Comparison of ENCODE assay signal across 8 mouse cellular contexts in genomic region chr6:106645496-106646211, GRCm38 (mm10).
DNase-seq lines count a peak whose midpoint lies in the region; ATAC-seq and TF ChIP-seq lines count a peak whose summit lies in the region.

No protein-coding gene starts in this region.

- 35% methylated on average over 5 of the region's 5 CpGs for whole genome bisulfite sequencing in hindbrain, embryonic 12.5 days
- 42% methylated on average over 5 of the region's 5 CpGs for WGBS in midbrain, embryonic 14.5 days

- H3K9me3 ChIP-seq in hindbrain, embryonic 12.5 days (replicated peaks) = no peaks in the 10 kb centered on the region
- H3K9me3 ChIP-seq in midbrain, embryonic 14.5 days (ENCODE audit: control insufficient read depth, low read length) = no peaks in the 10 kb centered on the region

- H3K27ac ChIP-seq in hindbrain, embryonic 12.5 days = no peak overlapping the region
- H3K27ac ChIP-seq in midbrain, embryonic 14.5 days (replicated peaks; ENCODE audit: low read depth, low read length) = no peak overlapping the region

- CTCF ChIA-PET in Patski (lab: Charles Lee) = interaction anchor here (0.7 to 1.8 kb wide), 6 partner anchors 9 to 948 kb away, joined by 3 to 5 read pairs (median 4); no protein-coding TSS in a partner anchor

- no peaks in the 10 kb centered on the region for H3K36me3 ChIP-seq in hindbrain, embryonic 12.5 days
- H3K36me3 ChIP-seq in midbrain, embryonic 14.5 days (ENCODE audit: control insufficient read depth, insufficient read depth, low read length) = no peaks in the 10 kb centered on the region

- TF ChIP-seq CTCF in Patski (IDR thresholded peaks at IDR 0.05) = peak; percentile 76

- H3K9ac ChIP-seq in hindbrain, embryonic 12.5 days = no peak overlapping the region
- H3K9ac ChIP-seq in midbrain, embryonic 14.5 days (replicated peaks; ENCODE audit: low read length) = no peak overlapping the region

- in situ Hi-C loops in Patski (cut with MboI; ENCODE audit: low pct_unique_long_range_greater_than_20kb) = loop anchor here (25.0 kb wide), 1 partner anchor 958 kb away; the partner anchor contains the start of gene Cntn4

- POLR2A ChIA-PET in Patski (lab: Charles Lee) = no interaction called here

- ATAC-seq in Patski = peak; percentile 80
- ATAC-seq in hindbrain, embryonic 12.5 days (ENCODE audit: low FRiP score) = peak; percentile 79
- peak; percentile 82; the same call in 1 of the 2 replicates for ATAC-seq in midbrain, embryonic 14.5 days (ENCODE audit: low FRiP score, low TSS enrichment)

- peak; percentile 52 for DNase-seq in 3T3-L1 (ENCODE audit: low read depth, low spot score)
- peak; percentile 50 for DNase-seq in Patski (ENCODE audit: low read depth, low spot score)
- peak; percentile 30 for DNase-seq in embryo, embryonic 11.5 days (ENCODE audit: low read depth, low spot score)
- DNase-seq in layer of hippocampus, postnatal 14 days (ENCODE audit: low spot score in 2 of 2) = peak; percentile 53 to 81
- DNase-seq in midbrain, embryonic 14.5 days = peak; percentile 90
- DNase-seq in spleen, postnatal 36 days (ENCODE audit: low spot score in 2 of 2) = no peak
- no peak for DNase-seq in ovary, adult 18-20 months (ENCODE audit: low spot score)

- H3K27me3 ChIP-seq in Patski = no peaks in the 10 kb centered on the region
- no peaks in the 10 kb centered on the region for H3K27me3 ChIP-seq in hindbrain, embryonic 12.5 days
- no peaks in the 10 kb centered on the region for H3K27me3 ChIP-seq in midbrain, embryonic 14.5 days (ENCODE audit: control insufficient read depth, insufficient read depth, low read length)

- H3K4me1 ChIP-seq in hindbrain, embryonic 12.5 days = no peaks in the 10 kb centered on the region
- no peaks in the 10 kb centered on the region for H3K4me1 ChIP-seq in midbrain, embryonic 14.5 days (ENCODE audit: control insufficient read depth, insufficient read depth, low read length)

- H3K4me2 ChIP-seq in hindbrain, embryonic 12.5 days (replicated peaks) = no peak overlapping the region
- H3K4me2 ChIP-seq in midbrain, embryonic 14.5 days (ENCODE audit: low read length) = no peak overlapping the region

- H3K4me3 ChIP-seq in hindbrain, embryonic 12.5 days = no peak overlapping the region
- H3K4me3 ChIP-seq in midbrain, embryonic 14.5 days (replicated peaks; ENCODE audit: low read depth, low read length) = no peak overlapping the region

Comparison
In these comparisons a context has a peak if more than half of its experiments do, and no peak if none do; other contexts are left out.
1. DNase-seq: peak in 3T3-L1 (single experiment), Patski (single experiment), embryo, embryonic 11.5 days (single experiment), layer of hippocampus, postnatal 14 days (2 of 2) and midbrain, embryonic 14.5 days (single experiment); none in spleen, postnatal 36 days (0 of 2) and ovary, adult 18-20 months (single experiment).
2. Peak in every context shown above with its lines, with median percentiles within 50 percentile points of each other: ATAC-seq.